Mouse (Mus musculus) forebrain, embryonic 15.5 days (tissue): ENCODE data around the gene Ppp2r3a. TPM values are rescaled to one million over a fixed set of nuclear protein-coding genes. Genes with fewer than 3 reads are reported as not detected.
A peak's percentile ranks its signal among the peaks of the same experiment; 100 is the strongest.

Source experiments
- ATAC-seq: fragments of 200-750 bp; cut with Nextera tagmentation; replicated peaks from 2 replicates; pipeline ENCODE4 v1.8.0; 2017; ENCODE audit warnings: mild to moderate bottlenecking, moderate TSS enrichment, moderate library complexity
- H3K27ac ChIP-seq: fragments of 300-500 bp; sonication (generic); replicated peaks from 2 replicates; pipeline ENCODE4 v1.5.1; 2015; ENCODE audit warnings: mild to moderate bottlenecking, inconsistent platforms
- H3K27me3 ChIP-seq: fragments of 300-500 bp; sonication (generic); 2 replicates; pipeline ENCODE4 v1.6.1; 2015; ENCODE audit warnings: inconsistent platforms
- H3K36me3 ChIP-seq: fragments of 300-500 bp; sonication (generic); 2 replicates; pipeline ENCODE4 v1.6.1; 2015; ENCODE audit warnings: mild to moderate bottlenecking, inconsistent platforms
- H3K4me1 ChIP-seq: fragments of 300-500 bp; sonication (generic); 2 replicates; pipeline ENCODE4 v1.6.1; 2015; ENCODE audit warnings: inconsistent platforms
- H3K4me2 ChIP-seq: fragments of 300-500 bp; sonication (generic); replicated peaks from 2 replicates; pipeline ENCODE4 v1.6.1; 2015; ENCODE audit warnings: mild to moderate bottlenecking, inconsistent platforms
- H3K4me3 ChIP-seq: fragments of 300-500 bp; sonication (generic); 2 replicates; pipeline ENCODE4 v1.5.1; 2015; ENCODE audit warnings: mild to moderate bottlenecking, inconsistent platforms
- H3K9ac ChIP-seq: fragments of 300-500 bp; sonication (generic); replicated peaks from 2 replicates; pipeline ENCODE4 v1.6.1; 2015; ENCODE audit warnings: mild to moderate bottlenecking, inconsistent platforms
- H3K9me3 ChIP-seq: fragments of 300-500 bp; sonication (generic); 2 replicates; pipeline ENCODE4 v1.6.1; 2016; ENCODE audit warnings: inconsistent platforms
- WGBS: fragments of 180-500 bp; shearing (Covaris S2); methylation state at CpG from one replicate; pipeline ENCODE4 v1.1.7; 2015; ENCODE audit warnings: mixed read lengths; 5-methylcytosine and 5-hydroxymethylcytosine counted together
- polyA plus RNA-seq: library from polyadenylated mRNA; unstranded; fragments of >200 nt; fragmentation: Nextera tagmentation; extraction: Ambion mirVana; gene quantifications from 2 replicates; pipeline ENCODE4 v1.2.1, GENCODE M21; 2015

The Ppp2r3a gene
- polyA plus RNA-seq, 1 experiment from 2014 or later: 21.8 TPM

GRCm38 (mm10) chr9:101204059-101204458 lies 47.5 kb downstream of the Ppp2r3a start:
- WGBS: 91% methylated on average over 3 of the region's 3 CpGs
- no peaks in the 10 kb centered on the region for H3K36me3 ChIP-seq
- peaks cover 10% of the 10 kb centered on the region; the same call in 1 of the 2 replicates for H3K4me1 ChIP-seq
- no peak overlapping the region for H3K4me3 ChIP-seq
- H3K27ac ChIP-seq: no peak overlapping the region
- no peak overlapping the region for H3K4me2 ChIP-seq
- H3K9me3 ChIP-seq: no peaks in the 10 kb centered on the region
- H3K9ac ChIP-seq: no peak overlapping the region
- no peak for ATAC-seq
- H3K27me3 ChIP-seq: no peaks in the 10 kb centered on the region

DNA sequence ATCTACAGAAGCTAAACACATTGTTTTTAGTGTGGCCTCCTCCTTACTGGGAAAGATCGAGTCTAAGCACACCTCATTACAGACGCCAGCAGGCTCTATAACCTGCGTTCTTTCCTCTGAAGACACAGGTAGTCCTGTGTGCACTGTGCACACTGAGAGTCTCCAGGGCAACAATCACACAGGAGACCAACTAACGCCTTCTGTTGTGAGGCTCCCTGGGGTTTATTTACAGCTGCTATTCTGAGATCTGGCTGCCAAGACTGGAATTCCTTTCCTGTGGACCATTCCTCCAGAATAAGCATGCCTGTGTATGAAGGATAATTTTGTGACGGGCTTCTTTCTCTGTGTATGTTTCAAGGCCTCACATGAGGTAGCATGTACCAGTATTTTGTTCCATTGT lies 51.0 kb downstream of the Ppp2r3a start:
- Histone ChIP-seq H3K9ac (no peak overlapping the region), H3K4me3 (no peak overlapping the region), H3K27me3 (no peaks in the 10 kb centered on the region), H3K27ac (no peak overlapping the region), H3K9me3 (no peaks in the 10 kb centered on the region), H3K36me3 (no peaks in the 10 kb centered on the region), H3K4me2 (no peak overlapping the region), H3K4me1 (peaks cover 7% of the 10 kb centered on the region; the same call in 1 of the 2 replicates)
- ATAC-seq: no peak
- WGBS: 35% methylated on average over 5 of the region's 5 CpGs

DNA sequence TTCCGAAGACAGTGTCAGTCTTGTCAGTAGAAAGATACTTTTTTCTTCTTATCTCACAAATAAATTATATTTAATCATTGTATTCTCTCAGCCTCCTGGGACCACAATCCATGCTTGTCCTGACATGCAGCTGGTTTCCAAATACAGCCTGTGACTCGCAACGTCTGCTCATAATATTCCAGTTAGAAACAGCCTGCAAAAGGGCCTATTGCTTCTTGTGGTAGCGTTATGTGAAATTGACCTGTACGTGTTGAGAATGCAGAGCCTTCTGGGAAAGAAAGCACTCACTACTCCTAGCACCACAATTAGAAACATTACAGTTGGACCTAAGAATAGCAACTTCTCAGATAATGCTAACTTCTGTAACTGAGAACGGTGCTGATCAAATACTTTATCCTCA lies 52.8 kb downstream of the Ppp2r3a start:
- Histone ChIP-seq H3K36me3 (no peaks in the 10 kb centered on the region; the same call in 1 of the 2 replicates), H3K27ac (no peak overlapping the region), H3K27me3 (no peaks in the 10 kb centered on the region), H3K9ac (no peak overlapping the region), H3K4me2 (no peak overlapping the region), H3K4me1 (peaks cover 7% of the 10 kb centered on the region; the same call in 1 of the 2 replicates), H3K4me3 (no peak overlapping the region), H3K9me3 (no peaks in the 10 kb centered on the region)
- ATAC-seq: no peak
- 76% methylated on average over 6 of the region's 6 CpGs for WGBS

DNA sequence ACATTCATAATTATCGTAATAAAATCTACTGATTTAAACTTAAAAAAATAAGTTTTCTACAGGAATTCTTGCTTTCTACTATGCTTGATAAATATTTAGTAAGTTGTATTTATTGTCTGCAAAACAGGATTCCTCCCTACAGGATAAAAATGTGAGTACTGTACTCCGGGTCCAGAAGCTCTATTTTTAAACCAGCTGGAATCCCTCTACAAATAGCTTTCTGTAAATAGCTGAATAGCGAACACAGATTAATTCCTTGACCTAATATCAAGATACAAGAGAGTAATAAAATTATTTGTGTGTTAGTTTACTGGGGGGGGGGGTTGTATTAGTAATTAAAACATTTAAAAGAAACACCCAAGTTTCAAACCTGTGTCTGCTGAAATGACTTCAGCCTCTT lies 53.3 kb downstream of the Ppp2r3a start:
- no peak overlapping the region for H3K9ac ChIP-seq
- no peak overlapping the region for H3K4me3 ChIP-seq
- H3K36me3 ChIP-seq: no peaks in the 10 kb centered on the region; the same call in 1 of the 2 replicates
- 85% methylated on average over 3 of the region's 3 CpGs for WGBS
- H3K4me2 ChIP-seq: no peak overlapping the region
- no peak overlapping the region for H3K27ac ChIP-seq
- peaks cover 7% of the 10 kb centered on the region; the same call in 1 of the 2 replicates for H3K4me1 ChIP-seq
- H3K9me3 ChIP-seq: no peaks in the 10 kb centered on the region
- no peak for ATAC-seq
- no peaks in the 10 kb centered on the region for H3K27me3 ChIP-seq

- Histone ChIP-seq H3K4me2 (no peak overlapping the region), H3K9me3 (no peaks in the 10 kb centered on the region), H3K27ac (no peak overlapping the region), H3K4me1 (peaks cover 11% of the 10 kb centered on the region), H3K4me3 (no peak overlapping the region), H3K27me3 (no peaks in the 10 kb centered on the region), H3K9ac (no peak overlapping the region), H3K36me3 (peaks cover 14% of the 10 kb centered on the region)
- ATAC-seq: peak; percentile 91
- WGBS: 41% methylated on average over 5 of the region's 5 CpGs
Measured at GRCm38 (mm10) chr9:101181962-101182701, 69.5 kb downstream of the Ppp2r3a start.

- H3K9ac ChIP-seq: no peak overlapping the region
- ATAC-seq: no peak
- H3K9me3 ChIP-seq: no peaks in the 10 kb centered on the region
- H3K4me2 ChIP-seq: no peak overlapping the region
- H3K27ac ChIP-seq: no peak overlapping the region
- no peaks in the 10 kb centered on the region for H3K27me3 ChIP-seq
- H3K36me3 ChIP-seq: peaks cover 14% of the 10 kb centered on the region
- no peak overlapping the region for H3K4me3 ChIP-seq
- WGBS: 65% methylated on average over 6 of the region's 6 CpGs
- peaks cover 11% of the 10 kb centered on the region for H3K4me1 ChIP-seq
Measured at GRCm38 (mm10) chr9:101181291-101181690, 70.3 kb downstream of the Ppp2r3a start.

- peaks cover 11% of the 10 kb centered on the region for H3K36me3 ChIP-seq
- H3K9ac ChIP-seq: no peak overlapping the region
- peak; percentile 61; the same call in 1 of the 2 replicates for ATAC-seq
- no peak overlapping the region for H3K4me2 ChIP-seq
- H3K27ac ChIP-seq: peak overlapping the region; percentile 55; the same call in 1 of the 2 replicates
- WGBS: 32% methylated on average over 2 of the region's 2 CpGs
- H3K4me1 ChIP-seq: peaks cover 11% of the 10 kb centered on the region
- H3K27me3 ChIP-seq: no peaks in the 10 kb centered on the region
- no peak overlapping the region for H3K4me3 ChIP-seq
- H3K9me3 ChIP-seq: no peaks in the 10 kb centered on the region
Measured at GRCm38 (mm10) chr9:101180234-101180633, 71.4 kb downstream of the Ppp2r3a start.

GRCm38 (mm10) chr9:101160627-101161026 lies 91.0 kb downstream of the Ppp2r3a start:
- H3K4me2 ChIP-seq: no peak overlapping the region
- no peaks in the 10 kb centered on the region for H3K9me3 ChIP-seq
- no peak overlapping the region for H3K27ac ChIP-seq
- ATAC-seq: no peak
- no peak overlapping the region for H3K9ac ChIP-seq
- H3K4me3 ChIP-seq: no peak overlapping the region
- H3K4me1 ChIP-seq: no peaks in the 10 kb centered on the region
- no peaks in the 10 kb centered on the region; the same call in 1 of the 2 replicates for H3K36me3 ChIP-seq
- H3K27me3 ChIP-seq: no peaks in the 10 kb centered on the region
- 95% methylated on average over 1 of the region's 1 CpGs for WGBS

- Histone ChIP-seq H3K27me3 (no peaks in the 10 kb centered on the region), H3K9ac (no peak overlapping the region), H3K4me2 (no peak overlapping the region), H3K36me3 (no peaks in the 10 kb centered on the region; the same call in 1 of the 2 replicates), H3K4me1 (no peaks in the 10 kb centered on the region), H3K4me3 (no peak overlapping the region), H3K9me3 (no peaks in the 10 kb centered on the region), H3K27ac (no peak overlapping the region)
- ATAC-seq: no peak
- WGBS: 68% methylated on average over 5 of the region's 5 CpGs
Measured at GRCm38 (mm10) chr9:101160092-101160491, 91.5 kb downstream of the Ppp2r3a start.

DNA sequence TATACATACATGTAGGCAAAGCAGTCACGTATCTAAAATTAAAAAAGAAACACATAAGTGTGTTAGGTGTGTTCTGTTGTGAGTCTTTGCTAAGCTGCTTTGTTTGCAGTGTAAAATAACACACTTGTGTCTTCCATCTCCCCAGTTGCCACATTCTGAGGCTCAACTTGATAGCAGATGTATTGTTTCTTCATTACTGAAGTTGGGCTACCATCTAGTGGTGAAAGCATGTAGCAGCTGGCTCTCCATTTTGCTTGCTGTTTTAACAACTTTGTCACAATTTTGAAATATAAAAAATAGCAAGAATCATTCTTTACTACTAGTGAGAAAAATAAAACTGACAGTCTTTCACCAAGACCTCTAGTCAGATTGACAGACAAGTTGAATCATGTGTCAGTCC lies 92.2 kb downstream of the Ppp2r3a start:
- Histone ChIP-seq H3K9ac (no peak overlapping the region), H3K27ac (no peak overlapping the region), H3K4me2 (no peak overlapping the region), H3K9me3 (no peaks in the 10 kb centered on the region), H3K4me1 (no peaks in the 10 kb centered on the region), H3K27me3 (no peaks in the 10 kb centered on the region), H3K36me3 (no peaks in the 10 kb centered on the region; the same call in 1 of the 2 replicates), H3K4me3 (no peak overlapping the region)
- 97% methylated on average over 1 of the region's 1 CpGs for WGBS
- ATAC-seq: no peak

GRCm38 (mm10) chr9:101152872-101153271 lies 98.7 kb downstream of the Ppp2r3a start:
- no peak for ATAC-seq
- Histone ChIP-seq H3K27me3 (no peaks in the 10 kb centered on the region), H3K27ac (no peak overlapping the region), H3K36me3 (peaks cover 4% of the 10 kb centered on the region; the same call in 1 of the 2 replicates), H3K4me3 (no peak overlapping the region), H3K4me2 (no peak overlapping the region), H3K9ac (no peak overlapping the region), H3K9me3 (no peaks in the 10 kb centered on the region), H3K4me1 (no peaks in the 10 kb centered on the region)
- 75% methylated on average over 5 of the region's 5 CpGs for WGBS

GRCm38 (mm10) chr9:101143635-101144034 lies 108.0 kb downstream of the Ppp2r3a start:
- peaks cover 25% of the 10 kb centered on the region; the same call in 1 of the 2 replicates for H3K36me3 ChIP-seq
- WGBS: 91% methylated on average over 4 of the region's 4 CpGs
- no peak for ATAC-seq
- no peak overlapping the region for H3K9ac ChIP-seq
- H3K4me2 ChIP-seq: no peak overlapping the region
- H3K9me3 ChIP-seq: no peaks in the 10 kb centered on the region
- no peaks in the 10 kb centered on the region for H3K27me3 ChIP-seq
- no peaks in the 10 kb centered on the region for H3K4me1 ChIP-seq
- no peak overlapping the region for H3K4me3 ChIP-seq
- no peak overlapping the region for H3K27ac ChIP-seq
